Mouse (Mus musculus): Measurements from ENCODE around the gene Ssc4d.
A peak's percentile ranks its signal among the peaks of the same experiment; 100 is the strongest.

Gene Ssc4d

DNA sequence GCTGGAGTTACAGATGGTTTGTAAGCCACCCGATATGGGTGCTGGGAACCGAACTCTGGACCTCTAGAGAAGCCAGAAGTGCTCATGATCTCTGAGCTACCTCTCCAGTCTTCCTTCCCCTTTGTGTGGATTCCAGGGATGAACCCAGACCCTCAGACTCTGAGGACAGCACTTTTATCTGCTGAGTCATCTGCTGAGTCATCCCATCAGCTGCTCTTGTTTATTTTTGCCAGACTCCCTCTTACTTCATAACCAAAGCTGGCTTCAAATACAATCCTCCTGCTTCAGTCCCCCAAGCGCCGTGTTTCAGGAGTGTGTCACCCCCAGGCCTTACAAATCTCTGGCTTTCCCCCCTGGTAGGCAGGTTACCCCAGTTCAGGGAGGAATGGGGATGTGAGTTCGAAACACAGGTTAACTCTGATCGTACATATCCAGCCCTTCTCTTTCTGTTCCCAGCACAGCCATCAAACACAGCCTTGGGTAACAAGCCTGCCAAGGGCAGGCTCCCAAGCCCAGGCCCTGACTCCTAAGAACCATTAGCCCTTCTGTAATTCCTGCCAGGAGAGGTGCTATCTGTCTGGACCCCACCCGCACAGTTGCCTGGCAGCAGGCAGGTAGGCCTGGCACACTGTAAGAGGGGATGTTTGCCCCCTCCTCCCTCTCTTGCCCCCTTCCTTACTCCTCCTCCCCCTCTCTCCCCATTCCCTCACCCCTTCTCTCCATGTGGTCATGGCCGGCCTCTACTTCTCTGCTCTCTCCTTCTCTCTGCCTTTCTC lies 1.8 kb upstream of the Ssc4d start:
- DNase-seq (ENCODE audit: low read depth, low spot score), result peak; percentile 55

DNA sequence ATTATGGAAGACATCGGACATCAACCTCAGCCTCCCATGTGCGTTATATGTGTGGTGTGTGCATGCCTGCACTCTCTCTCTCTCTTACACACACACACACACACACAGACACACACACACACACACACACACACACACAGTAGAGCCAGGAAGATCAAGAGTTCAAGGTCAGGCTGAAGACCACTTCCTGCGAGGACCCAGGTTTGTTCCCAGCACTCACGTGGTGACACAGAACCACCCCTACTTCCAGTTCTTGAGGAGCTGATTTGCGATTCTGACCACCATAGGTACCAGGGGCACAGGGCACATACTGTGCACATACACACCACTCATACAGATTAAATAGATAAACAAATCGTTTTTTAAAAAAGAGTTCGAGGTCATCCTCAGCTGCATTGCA lies 2.5 kb downstream of the Ssc4d start:
- DNase-seq (ENCODE audit: low read depth, low spot score), result no peak

DNA sequence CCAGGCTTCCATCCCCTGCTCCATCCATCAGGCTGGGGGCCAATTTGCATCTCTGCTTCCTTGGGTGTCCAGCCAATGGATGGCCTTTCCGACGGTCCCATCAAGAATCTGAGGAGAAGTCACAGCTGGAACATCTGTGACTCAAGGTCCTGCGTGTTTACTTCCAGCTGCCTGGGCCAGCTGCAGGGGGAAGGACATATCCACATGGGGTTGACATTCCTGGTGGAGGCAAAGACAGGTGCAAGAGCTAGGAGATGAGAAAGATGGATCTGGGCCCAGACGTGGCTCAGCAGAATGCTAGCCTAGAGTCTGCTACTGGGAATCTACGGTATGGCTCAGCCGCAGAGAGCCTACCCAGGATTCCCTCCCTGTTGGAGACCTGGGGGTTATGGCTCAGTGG lies 4.1 kb downstream of the Ssc4d start:
- DNase-seq (ENCODE audit: low read depth, low spot score), result no peak

DNA sequence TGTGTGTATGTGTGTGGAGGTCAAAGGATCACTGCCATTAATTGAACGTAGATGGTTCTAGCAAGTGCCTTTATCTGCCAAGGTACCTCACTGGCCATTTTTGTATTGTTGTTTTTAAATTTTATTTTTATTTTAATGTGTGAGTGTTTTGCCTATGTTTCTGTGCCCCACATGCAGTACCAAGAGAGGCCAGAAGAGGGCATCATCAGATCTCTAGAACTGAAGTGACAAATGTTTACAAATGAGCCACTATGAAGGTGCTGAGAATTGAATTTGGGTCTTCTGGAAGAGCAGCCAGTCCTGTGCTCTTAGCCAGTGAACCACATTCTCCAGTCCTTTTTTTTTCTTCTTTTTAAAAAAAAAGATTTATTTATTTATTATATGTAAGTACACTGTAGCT lies 5.5 kb downstream of the Ssc4d start:
- DNase-seq (ENCODE audit: low read depth, low spot score), result peak; percentile 58

DNA sequence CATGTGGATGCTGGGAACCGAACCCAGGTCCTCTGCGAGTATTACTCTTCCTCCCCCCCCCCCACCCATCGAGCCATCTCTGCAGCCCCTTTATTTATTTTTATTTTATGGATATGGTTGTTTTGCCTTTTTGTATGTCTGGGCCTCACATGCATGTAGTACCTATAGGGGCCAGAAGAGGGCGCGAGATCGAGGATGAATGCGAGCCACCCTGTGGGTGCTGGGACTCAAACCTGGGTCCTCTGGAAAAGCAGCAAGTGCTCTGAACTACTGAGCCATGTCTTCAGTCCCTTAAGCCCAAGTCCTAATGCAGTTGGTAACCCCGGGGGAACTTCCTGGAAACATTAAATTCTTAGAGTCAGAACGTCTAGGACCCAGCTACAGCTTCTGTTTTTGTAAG lies 7.5 kb downstream of the Ssc4d start:
- DNase-seq (ENCODE audit: low read depth, low spot score), result no peak

DNA sequence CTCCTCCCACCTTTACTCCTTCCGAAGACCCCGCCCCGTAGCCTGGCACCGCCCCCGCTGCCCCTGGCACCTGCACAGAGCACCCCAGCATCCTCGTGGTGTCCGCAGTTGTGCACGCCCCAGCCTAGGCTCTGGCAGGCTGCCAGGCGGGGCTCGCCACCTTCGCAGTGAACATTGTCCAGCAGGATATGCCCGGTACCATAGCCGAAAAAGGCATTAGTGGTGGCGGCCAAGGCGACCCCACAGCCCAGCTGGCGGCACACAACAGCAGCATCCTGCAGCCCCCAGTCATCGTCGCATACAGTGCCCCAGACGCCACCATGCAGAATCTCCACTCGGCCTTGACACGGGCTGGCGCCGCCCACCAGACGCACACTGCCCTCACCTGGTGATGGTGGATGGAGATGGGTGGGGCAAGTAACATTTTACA lies 8.8 kb downstream of the Ssc4d start:
- no peak for DNase-seq (ENCODE audit: low read depth, low spot score)

DNA sequence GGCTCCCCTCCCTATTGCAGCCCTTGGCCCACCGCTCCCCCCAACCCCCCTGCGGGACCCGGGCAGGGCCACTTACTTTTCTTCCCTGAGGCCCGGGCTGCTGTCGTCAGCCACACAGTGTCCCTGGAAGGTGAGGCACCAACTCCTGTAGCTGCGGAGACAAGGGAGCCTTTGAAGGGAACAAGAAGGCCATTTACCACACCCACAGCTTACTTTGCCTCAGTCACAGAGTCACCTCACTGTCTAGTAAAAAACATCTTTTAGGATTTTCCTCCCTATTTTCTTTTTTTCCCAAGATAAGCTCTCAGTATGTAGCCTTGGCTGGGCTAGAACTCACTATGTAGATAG lies 11.1 kb downstream of the Ssc4d start:
- no peak for DNase-seq (ENCODE audit: low read depth, low spot score)

DNA sequence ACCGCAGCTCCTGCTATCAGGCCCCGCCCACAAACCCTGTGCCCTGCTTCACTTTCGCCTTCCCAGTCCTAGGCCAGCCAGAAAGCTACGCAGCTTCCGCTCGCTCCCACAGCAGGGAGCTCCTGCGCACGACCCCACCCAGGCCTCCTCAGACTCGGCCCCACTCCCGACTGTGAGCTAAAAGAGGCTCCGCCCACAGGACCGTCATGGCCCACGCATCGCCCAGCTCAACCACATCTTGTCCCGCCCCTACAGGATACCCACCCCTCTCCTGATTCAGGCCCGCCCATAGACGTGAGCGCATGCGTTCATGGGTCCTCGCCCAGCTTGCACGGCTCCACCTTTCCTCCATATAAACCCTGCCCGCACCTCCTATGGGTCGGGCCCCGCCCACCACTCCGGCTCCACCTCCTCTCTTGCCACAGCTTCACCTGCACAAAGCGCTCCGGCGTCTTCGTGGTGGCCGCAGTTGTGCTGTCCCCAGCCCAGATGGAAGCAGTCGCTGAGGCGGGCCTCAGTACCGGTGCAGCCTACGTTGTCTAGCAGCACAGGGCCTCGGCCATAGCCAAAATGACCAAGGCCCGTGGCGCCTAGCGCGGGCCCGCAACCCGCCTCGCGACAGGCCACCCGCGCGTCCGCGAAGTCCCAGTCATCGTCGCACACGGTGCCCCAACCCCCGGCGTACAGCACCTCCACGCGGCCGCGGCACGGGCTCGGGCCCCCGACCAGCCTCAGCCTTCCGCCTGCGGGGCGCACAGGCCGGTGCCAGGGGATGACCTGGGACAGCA lies 11.6 kb downstream of the Ssc4d start:
- peak; percentile 100 for DNase-seq (ENCODE audit: low read depth, low spot score)

DNA sequence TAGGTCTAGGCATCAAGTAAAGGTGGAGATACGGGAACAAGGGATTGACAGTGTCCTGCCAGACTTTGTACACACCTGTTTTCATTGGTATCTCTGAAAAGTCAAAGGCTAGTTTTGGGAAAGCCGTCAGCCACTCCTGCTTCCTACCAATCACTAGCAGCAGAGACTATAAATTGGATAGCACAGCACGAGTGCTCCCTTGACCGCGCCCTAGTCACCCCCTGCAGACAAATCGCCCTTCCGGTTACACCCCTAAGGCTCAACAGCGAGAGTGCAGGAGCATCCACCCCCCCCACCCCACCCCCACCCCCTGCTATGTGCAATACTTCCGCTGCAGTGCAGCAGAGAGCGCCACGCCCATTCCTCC lies 12.2 kb downstream of the Ssc4d start:
- no peak for DNase-seq (ENCODE audit: low read depth, low spot score)

DNA sequence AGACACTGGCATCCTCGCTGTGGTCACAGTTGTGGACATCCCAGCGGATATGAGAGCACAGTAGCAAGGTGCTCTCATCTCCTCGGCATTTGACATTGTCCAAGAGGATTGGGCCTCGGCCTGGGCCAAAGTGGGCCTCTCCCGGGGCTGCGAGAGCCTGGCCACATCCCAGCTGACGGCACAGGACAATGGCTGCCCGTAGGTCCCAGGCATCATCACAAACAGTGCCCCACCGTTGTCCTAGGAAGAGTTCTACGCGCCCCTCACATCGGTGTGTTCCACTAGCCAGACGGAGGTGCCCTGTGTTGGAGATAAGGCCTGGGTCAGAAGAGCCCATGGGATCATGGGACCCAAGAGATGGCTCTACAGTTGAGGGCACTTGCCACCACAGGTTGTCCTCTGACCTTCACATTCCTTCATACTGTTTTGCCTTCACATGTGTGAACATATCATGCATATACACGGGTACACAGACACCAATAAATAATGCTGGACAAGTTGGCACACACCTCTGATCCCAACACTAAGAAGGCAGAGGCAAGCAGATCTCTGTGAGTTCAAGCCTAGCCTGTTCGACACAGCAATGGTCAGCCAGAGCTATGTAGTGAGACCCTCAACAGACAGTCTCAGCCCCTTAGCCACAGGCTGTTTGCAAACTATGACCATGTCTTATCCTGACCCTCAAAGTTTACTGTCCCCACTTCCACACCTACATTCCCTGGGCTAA lies 13.3 kb downstream of the Ssc4d start:
- no peak for DNase-seq (ENCODE audit: low read depth, low spot score)

DNA sequence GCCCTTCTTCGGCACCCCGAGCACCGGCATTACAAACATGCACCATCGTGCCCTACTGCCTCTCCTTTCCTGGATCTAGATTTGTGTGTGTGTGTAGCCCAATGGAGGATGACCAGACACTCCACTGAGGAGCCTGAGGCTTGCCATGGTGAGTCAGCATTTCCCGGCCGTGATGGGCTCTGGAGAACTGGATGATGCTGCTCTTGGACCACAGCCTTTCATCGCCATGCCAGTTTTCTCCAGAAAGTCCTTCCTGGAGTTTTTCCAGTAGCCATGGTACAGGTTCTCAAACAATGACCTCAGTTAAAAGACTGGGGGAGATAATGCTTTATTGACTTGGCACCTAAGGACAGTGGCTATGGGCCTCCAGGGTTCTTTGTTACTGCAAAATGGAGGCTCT lies 14.4 kb downstream of the Ssc4d start:
- DNase-seq (ENCODE audit: low read depth, low spot score), result no peak

DNA sequence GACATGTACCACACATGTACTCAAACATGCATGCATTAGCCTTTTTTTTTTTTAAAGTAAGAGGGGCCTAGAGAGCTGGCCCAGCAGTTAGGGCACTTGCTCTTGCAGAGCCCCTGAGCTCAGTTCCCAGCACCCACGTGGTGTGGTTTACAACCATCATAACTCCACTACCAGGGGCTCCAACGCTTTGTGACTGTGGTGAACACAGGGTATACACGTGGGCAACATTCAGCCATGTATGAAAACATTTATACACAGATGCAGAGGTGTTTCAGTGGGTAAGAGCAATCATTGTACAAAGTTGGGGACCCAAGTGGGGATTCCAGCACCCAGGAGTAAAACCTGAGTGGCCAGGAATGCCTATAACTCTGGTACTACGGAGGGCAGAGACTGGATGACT lies 16.0 kb downstream of the Ssc4d start:
- no peak for DNase-seq (ENCODE audit: low read depth, low spot score)

DNA sequence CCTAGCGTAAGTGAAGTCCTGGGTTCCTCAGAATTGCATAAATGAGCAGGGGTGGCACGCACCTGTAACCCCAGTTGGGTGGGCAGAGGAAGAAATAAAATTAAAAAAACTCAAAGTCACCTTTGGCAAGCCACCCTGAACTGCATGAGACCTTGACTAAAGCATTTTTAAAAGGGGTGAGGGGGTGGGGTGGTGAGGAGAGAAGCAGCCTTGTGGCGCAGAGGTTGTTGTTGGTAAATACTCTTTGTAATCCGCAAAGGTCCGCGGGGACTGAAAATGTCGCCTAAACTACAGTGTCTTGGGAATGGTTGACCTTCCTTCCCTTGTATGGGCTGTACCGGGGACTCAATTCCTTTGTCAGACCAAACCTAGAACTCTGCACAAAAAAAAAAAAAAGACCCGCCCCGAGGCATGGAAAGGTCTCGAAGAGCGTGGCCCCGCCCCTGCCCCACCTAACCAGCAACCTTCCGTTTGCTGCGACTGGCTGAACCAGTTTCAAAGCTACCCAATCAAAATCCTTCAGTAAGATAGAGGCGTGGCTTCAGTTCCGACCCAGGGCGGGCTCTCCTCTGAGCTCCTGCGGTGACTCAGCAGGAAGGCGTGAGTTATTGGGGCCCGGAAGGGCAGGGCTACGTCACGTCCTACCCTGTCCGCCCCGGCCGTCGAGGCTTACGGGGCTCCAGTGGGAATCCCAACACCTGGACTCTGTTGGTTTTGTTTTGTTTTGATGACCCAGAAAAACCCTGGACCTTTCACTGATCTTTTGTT lies 16.9 kb downstream of the Ssc4d start:
- DNase-seq (ENCODE audit: low read depth, low spot score), result peak; percentile 99

DNA sequence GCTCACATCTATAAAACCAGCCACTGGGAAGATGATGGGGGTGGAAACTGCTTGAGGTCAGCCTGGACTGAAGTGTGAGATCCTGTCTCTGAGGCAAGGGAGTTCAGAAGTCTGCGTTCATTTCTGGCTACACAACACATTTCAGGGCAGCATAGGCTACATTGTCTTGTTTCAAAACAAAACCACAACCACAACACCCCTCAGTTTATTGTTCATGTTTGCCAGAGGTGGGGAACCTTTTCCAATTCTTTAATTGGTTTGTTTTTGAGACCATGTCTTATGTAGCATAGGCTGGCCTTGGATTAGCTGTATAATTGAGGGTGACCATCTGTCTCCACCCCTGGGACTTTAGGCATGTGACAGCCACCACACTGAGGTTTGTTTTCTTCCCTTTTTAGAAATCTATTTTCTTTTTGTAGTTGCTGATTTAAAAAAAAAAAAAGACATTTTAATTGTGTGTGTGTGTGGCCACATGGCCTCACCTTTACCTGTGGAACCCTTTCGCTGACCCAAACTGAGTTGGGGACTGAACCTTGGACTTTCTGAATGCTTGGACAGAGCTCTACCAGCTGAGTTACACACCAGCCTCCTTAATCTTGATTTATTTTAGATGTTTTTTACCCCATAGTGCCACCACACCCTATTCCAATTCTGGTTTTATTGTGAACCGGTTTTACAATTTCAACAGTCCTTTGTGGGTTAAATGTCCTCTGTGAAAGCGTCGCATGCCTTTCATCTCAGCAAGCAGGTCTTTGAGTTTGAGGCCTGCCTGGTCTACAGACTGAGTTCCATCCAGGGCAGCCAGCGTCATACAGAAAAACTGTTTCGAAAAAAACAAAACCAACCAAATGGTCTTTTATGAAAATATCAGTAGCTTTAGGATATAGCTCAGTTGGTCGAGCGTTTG lies 17.8 kb downstream of the Ssc4d start:
- no peak for DNase-seq (ENCODE audit: low read depth, low spot score)

DNA sequence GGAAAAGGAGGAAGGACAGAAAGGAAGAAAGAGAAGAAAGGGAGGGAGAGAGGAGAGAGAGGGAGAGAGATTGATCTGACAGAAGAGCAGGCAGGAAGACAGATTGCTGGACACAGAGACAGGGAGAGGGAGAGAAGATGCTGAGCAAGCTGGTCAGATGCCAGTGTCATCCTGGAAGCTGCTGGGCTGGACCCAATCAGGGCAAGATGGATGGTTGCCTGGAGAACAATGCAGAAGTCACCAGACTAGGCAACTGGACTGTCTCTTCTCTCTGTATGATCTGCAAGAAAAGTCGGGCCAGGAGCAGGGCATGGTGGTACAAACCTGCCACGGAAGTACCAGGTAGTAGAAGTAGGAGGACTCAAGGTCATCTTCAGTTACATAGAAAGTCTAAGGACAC lies 21.5 kb downstream of the Ssc4d start:
- DNase-seq (ENCODE audit: low read depth, low spot score), result peak; percentile 60

DNA sequence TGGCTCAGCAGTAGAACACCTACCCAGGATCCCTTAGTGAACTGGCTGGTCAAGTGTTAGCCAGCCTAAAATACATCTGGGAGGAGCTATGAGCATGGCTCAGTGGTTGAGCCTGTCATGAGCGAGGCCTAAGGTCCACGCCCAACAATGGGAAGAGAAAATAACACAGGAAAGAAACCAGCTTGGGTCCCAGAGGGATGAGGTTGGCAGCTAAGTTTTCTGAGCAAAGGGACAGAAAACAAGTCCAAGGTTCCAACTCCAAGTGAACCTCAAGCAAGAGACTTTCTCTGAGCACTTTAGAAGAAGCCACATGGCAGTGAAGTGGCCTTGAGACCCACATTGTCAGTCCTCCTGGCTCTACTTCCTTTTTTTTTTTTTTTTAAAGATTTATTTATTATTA lies 22.7 kb downstream of the Ssc4d start:
- DNase-seq (ENCODE audit: low read depth, low spot score), result no peak

DNA sequence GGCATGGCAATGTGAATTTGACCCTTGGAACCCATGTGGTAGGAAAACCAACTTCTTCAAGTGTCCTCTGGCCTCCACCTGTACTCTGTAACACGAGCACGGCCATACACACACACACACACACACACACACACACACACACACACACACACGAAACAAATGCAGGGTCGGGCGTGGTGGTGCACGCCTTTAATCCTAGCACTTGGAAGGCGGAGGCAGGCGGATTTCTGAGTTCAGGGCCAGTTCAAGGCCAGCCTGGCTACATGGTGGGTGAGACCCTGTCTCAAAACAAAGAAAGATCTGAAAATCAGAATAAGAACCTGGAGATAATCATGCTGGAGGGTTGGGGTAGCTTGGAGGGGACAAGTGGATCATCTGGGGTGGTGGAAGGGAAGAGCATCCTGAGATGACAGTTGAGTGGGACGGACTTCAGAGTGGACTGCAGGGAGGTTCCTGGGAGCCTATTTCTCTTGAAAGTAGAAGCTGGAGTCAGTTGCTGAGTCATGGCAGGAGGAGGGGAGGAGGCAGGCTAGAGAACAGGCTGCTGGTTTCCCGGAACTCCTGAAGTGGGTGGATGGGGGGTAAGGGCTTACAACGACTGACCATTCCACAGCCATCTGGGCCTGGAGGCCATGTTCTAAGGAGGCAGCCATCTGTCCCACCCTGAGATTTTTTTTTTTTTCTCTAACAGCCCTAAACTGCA lies 23.5 kb downstream of the Ssc4d start:
- DNase-seq (ENCODE audit: low read depth, low spot score), result peak; percentile 59

DNA sequence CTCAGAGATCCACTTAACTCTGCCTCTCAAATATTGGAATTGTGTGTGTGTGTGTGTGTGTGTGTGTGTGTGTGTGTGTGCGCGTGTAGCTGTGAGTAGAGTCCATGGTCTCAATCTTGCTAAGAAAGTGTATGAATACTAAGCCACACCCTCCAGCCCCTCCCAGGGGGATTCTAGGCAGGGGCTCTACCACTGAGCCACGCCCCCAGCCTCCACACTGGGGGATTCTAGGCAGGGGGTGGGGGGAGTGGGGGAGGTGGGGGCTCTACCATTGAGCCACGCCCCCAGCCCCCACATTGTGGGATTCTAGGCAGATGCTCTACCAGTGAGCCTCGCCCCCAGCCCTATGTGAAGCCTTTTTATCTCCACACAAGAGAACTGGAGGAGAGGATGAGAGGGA lies 27.7 kb downstream of the Ssc4d start:
- no peak for DNase-seq (ENCODE audit: low read depth, low spot score)

DNA sequence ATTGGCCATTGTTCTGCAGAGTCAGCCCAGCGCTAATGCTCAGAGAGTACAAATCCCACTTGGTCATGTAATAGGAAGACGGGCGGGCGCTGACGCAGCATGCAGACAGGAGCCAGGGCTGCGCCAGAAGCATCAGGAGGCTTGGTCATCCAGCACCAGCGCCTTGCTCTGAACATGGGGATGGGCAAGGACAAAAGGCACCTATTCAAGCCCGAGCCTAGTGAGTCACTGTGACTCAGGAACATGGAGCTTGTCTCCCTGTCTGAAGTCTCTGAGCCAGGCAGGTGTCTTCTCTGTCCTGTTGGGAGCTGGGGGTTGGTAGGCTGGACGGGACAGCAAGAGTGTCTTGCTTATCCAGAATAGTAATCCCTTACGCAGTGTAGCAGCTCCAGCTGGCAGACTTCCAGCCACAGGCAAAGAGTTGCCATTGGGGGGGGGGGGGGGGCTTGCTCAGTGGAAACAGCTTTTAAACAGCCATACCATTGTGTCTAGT lies 28.4 kb downstream of the Ssc4d start:
- DNase-seq (ENCODE audit: low read depth, low spot score), result peak; percentile 69

DNA sequence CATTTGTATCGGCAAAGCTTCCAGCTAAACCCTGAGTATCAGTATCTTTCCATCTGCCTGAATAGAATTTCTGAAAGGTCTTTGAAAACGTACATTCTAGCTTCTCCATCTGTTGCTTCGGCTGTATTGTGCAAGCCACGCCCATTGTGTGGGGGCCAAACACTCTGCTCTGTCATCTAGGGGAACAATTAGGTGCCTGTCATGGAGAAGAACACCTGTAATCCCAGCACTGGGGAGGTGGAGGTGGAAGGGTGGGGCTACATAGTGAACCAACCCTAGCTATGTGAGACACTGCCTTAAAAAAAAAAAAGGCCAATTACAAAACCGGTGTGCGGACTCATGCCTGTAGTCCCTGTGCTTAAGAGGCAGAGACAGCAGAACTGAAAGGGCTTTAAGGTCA lies 31.6 kb downstream of the Ssc4d start:
- DNase-seq (ENCODE audit: low read depth, low spot score), result no peak
